Mouse (Mus musculus) kidney, embryonic 15.5 days (tissue): ENCODE results near the gene Dnhd1. TPM values are rescaled to one million over a fixed set of nuclear protein-coding genes. Genes with fewer than 3 reads are reported as not detected.

Source experiments
- ATAC-seq: fragments of 200-750 bp; cut with Nextera tagmentation; replicated peaks from 2 replicates; pipeline ENCODE4 v1.8.0; 2017; ENCODE audit warnings: moderate TSS enrichment; ENCODE audit not compliant: low FRiP score
- H3K27ac ChIP-seq: fragments of 300-500 bp; sonication (generic); 2 replicates; pipeline ENCODE4 v1.5.1; 2015; ENCODE audit warnings: mild to moderate bottlenecking, inconsistent platforms
- H3K27me3 ChIP-seq: fragments of 300-500 bp; sonication (generic); 2 replicates; pipeline ENCODE4 v1.6.1; 2015; ENCODE audit warnings: inconsistent platforms
- H3K36me3 ChIP-seq: fragments of 300-500 bp; sonication (generic); 2 replicates; pipeline ENCODE4 v1.6.1; 2015; ENCODE audit warnings: inconsistent platforms
- H3K4me1 ChIP-seq: fragments of 300-500 bp; sonication (generic); 2 replicates; pipeline ENCODE4 v1.6.1; 2015; ENCODE audit warnings: inconsistent platforms
- H3K4me2 ChIP-seq: fragments of 300-500 bp; sonication (generic); 2 replicates; pipeline ENCODE4 v1.6.1; 2015; ENCODE audit warnings: moderate library complexity, mild to moderate bottlenecking, inconsistent platforms
- H3K4me3 ChIP-seq: fragments of 300-500 bp; sonication (generic); replicated peaks from 2 replicates; pipeline ENCODE4 v1.5.1; 2015; ENCODE audit warnings: mild to moderate bottlenecking, inconsistent platforms
- H3K9ac ChIP-seq: fragments of 300-500 bp; sonication (generic); 2 replicates; pipeline ENCODE4 v1.6.1; 2015; ENCODE audit warnings: mild to moderate bottlenecking, inconsistent platforms
- H3K9me3 ChIP-seq: fragments of 300-500 bp; sonication (generic); replicated peaks from 2 replicates; pipeline ENCODE4 v1.6.1; 2016; ENCODE audit warnings: inconsistent platforms
- WGBS: fragments of 180-500 bp; shearing (Covaris S2); methylation state at CpG from one replicate; pipeline ENCODE4 v1.1.7; 2015; ENCODE audit warnings: mixed read lengths; 5-methylcytosine and 5-hydroxymethylcytosine counted together
- polyA plus RNA-seq: library from polyadenylated mRNA; unstranded; fragments of >200 nt; fragmentation: Nextera tagmentation; extraction: Ambion mirVana; gene quantifications from 2 replicates; pipeline ENCODE4 v1.2.1, GENCODE M21; 2015

Gene Dnhd1
- polyA plus RNA-seq, 1 experiment from 2014 or later, result 1.9 TPM

DNA sequence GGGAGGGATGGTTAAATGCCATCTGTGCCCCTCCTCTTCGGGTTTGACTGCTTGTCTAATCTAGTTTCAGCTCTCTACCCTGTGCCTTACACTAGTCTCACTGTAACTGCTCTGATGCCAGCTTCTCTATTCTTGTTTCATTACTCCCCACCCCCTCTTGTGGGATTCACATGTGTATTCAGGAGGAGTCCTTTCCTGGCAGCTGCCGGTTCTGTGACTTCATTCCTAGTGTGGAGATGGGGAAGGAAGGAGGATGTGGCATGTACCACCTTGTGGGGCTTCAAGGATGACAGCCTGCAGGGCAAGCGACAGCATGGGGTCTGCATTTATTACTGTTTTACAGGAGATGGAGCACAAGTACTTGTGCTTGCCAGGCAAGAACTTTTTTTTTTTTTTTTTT, 8.7 kb upstream of the Dnhd1 start:
- WGBS, result 61% methylated on average over 3 of the region's 3 CpGs
- Histone ChIP-seq H3K9ac (no peak overlapping the region; the same call in 1 of the 2 replicates), H3K27ac (peak overlapping the region; percentile 63; the same call in 1 of the 2 replicates)

DNA sequence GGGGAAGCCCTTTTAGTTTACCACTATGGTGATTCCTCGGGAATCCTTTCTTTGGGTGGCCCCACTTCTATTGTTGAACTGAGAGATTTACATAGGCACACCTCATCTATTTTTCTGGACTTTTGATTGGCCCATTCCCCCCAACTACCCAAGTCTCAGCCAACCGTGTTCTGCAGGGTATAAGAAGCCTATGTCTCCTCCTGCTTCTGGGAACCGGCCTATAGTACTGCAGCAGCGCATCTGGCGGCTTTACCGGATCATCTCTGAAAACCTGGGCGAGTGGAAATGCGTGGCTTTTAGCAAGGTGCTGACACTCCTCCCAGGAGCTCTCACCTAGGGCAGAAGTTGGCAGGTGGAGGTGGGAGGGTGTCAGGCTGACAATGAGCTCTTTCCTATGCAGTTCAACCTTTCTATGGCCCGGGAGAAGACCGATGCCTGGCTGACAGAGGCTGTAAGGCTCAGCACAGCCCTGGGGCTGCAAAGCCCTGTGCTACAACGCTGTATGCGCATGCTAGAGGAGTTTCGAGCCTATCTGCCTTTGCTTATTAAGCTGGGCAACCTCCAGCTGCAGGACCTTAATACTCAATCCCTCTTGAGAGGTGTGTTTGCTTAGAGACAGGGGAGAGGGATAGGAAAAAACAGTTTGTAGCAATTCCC, 35.0 kb downstream of the Dnhd1 start:
- no peak overlapping the region for H3K9ac ChIP-seq
- H3K4me3 ChIP-seq, result no peak overlapping the region
- no peaks in the 10 kb centered on the region for H3K27me3 ChIP-seq
- no peaks in the 10 kb centered on the region for H3K9me3 ChIP-seq
- H3K36me3 ChIP-seq, result no peaks in the 10 kb centered on the region
- no peak overlapping the region for H3K27ac ChIP-seq
- ATAC-seq, result peak; percentile 62; the same call in 1 of the 2 replicates
- WGBS, result 19% methylated on average over 13 of the region's 13 CpGs
- H3K4me2 ChIP-seq, result peak overlapping the region; percentile 41
- no peaks in the 10 kb centered on the region for H3K4me1 ChIP-seq

More for the DNA sequence above, 8.7 kb upstream of the Dnhd1 start:
- ATAC-seq, result no peak
- Histone ChIP-seq H3K4me1 (peaks cover 28% of the 10 kb centered on the region), H3K36me3 (peaks cover 43% of the 10 kb centered on the region), H3K4me2 (peak overlapping the region; percentile 91), H3K27me3 (no peaks in the 10 kb centered on the region), H3K9me3 (no peaks in the 10 kb centered on the region), H3K4me3 (peak overlapping the region; percentile 84)

DNA sequence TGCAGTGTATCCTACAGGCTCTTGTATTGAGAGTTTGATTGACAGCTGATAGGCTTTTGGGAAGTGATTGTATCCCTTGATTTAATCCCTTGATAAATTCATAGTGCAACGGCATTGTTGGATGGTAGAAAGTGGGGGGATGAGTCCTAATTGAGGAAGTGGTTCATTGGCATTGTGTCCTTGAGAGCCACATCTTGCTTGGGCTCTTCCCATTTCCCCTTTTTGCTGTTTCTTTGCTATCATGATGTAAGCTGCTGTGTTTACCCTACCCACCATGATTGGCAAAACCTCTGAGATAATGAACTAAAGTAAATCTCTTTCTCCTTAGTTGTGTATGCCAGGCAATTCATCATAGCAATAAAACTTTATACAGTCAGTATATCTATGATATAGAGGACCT, 40.2 kb downstream of the Dnhd1 start:
- Histone ChIP-seq H3K4me3 (no peak overlapping the region), H3K9ac (no peak overlapping the region), H3K9me3 (no peaks in the 10 kb centered on the region), H3K27me3 (no peaks in the 10 kb centered on the region), H3K4me1 (no peaks in the 10 kb centered on the region), H3K4me2 (no peak overlapping the region), H3K36me3 (no peaks in the 10 kb centered on the region), H3K27ac (no peak overlapping the region)
- 81% methylated on average over 1 of the region's 1 CpGs for whole genome bisulfite sequencing
- ATAC-seq, result no peak

- H3K27ac ChIP-seq, result no peak overlapping the region
- no peaks in the 10 kb centered on the region for H3K36me3 ChIP-seq
- no peak overlapping the region for H3K4me3 ChIP-seq
- H3K9ac ChIP-seq, result no peak overlapping the region
- no peaks in the 10 kb centered on the region for H3K27me3 ChIP-seq
- no peaks in the 10 kb centered on the region for H3K9me3 ChIP-seq
- H3K4me2 ChIP-seq, result no peak overlapping the region
- 80% methylated on average over 16 of the region's 16 CpGs for WGBS
- ATAC-seq, result no peak
- no peaks in the 10 kb centered on the region for H3K4me1 ChIP-seq
Measured at GRCm38 (mm10) chr7:105703184-105703583, 52.6 kb downstream of the Dnhd1 start.

GRCm38 (mm10) chr7:105703816-105704215, 53.2 kb downstream of the Dnhd1 start:
- no peaks in the 10 kb centered on the region for H3K36me3 ChIP-seq
- no peaks in the 10 kb centered on the region for H3K9me3 ChIP-seq
- ATAC-seq, result no peak
- no peak overlapping the region for H3K4me3 ChIP-seq
- no peak overlapping the region for H3K27ac ChIP-seq
- H3K27me3 ChIP-seq, result no peaks in the 10 kb centered on the region
- WGBS, result 86% methylated on average over 4 of the region's 4 CpGs
- H3K9ac ChIP-seq, result no peak overlapping the region
- no peak overlapping the region for H3K4me2 ChIP-seq
- H3K4me1 ChIP-seq, result no peaks in the 10 kb centered on the region

GRCm38 (mm10) chr7:105708733-105709132, 58.1 kb downstream of the Dnhd1 start:
- H3K9me3 ChIP-seq, result no peaks in the 10 kb centered on the region
- no peaks in the 10 kb centered on the region for H3K36me3 ChIP-seq
- H3K4me2 ChIP-seq, result no peak overlapping the region
- H3K4me1 ChIP-seq, result no peaks in the 10 kb centered on the region
- H3K27me3 ChIP-seq, result no peaks in the 10 kb centered on the region
- H3K4me3 ChIP-seq, result no peak overlapping the region
- ATAC-seq, result no peak
- no peak overlapping the region for H3K9ac ChIP-seq
- no peak overlapping the region for H3K27ac ChIP-seq
- WGBS, result 94% methylated on average over 5 of the region's 5 CpGs

DNA sequence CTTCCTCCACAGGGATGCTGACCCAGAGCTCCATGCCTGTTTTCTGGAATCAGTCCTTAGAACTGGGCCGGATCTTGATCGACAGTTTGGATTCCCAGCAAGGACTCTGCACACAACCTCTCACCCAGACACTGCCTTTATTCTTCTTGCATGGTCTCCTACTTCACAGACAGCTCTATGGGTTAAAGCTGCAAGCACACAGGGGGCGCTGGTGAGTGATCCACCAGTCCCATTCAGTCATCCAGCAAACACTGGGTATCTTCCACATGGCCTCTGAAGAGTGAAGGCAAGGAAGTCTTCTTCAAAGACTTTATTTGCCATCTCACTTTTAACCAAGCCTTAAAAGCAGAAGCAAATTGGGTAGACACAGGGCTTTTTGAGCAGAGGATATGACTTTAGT, 64.7 kb downstream of the Dnhd1 start:
- Histone ChIP-seq H3K27ac (no peak overlapping the region), H3K36me3 (no peaks in the 10 kb centered on the region), H3K4me3 (no peak overlapping the region), H3K4me2 (no peak overlapping the region), H3K4me1 (no peaks in the 10 kb centered on the region), H3K9me3 (no peaks in the 10 kb centered on the region), H3K27me3 (no peaks in the 10 kb centered on the region), H3K9ac (no peak overlapping the region)
- no peak for ATAC-seq
- 60% methylated on average over 3 of the region's 3 CpGs for WGBS

GRCm38 (mm10) chr7:105721916-105722315, 71.3 kb downstream of the Dnhd1 start:
- no peak overlapping the region for H3K4me2 ChIP-seq
- H3K27ac ChIP-seq, result no peak overlapping the region
- 65% methylated on average over 2 of the region's 2 CpGs for WGBS
- no peaks in the 10 kb centered on the region for H3K4me1 ChIP-seq
- ATAC-seq, result no peak
- H3K27me3 ChIP-seq, result no peaks in the 10 kb centered on the region
- no peaks in the 10 kb centered on the region for H3K9me3 ChIP-seq
- no peak overlapping the region for H3K9ac ChIP-seq
- no peaks in the 10 kb centered on the region for H3K36me3 ChIP-seq
- no peak overlapping the region for H3K4me3 ChIP-seq

GRCm38 (mm10) chr7:105726144-105726979, 75.7 kb downstream of the Dnhd1 start:
- ATAC-seq, result peak; percentile 71
- Histone ChIP-seq H3K4me3 (no peak overlapping the region), H3K4me2 (no peak overlapping the region), H3K9ac (no peak overlapping the region), H3K27ac (no peak overlapping the region), H3K9me3 (no peaks in the 10 kb centered on the region), H3K36me3 (peaks cover 33% of the 10 kb centered on the region), H3K4me1 (no peaks in the 10 kb centered on the region), H3K27me3 (no peaks in the 10 kb centered on the region)
- WGBS, result 82% methylated on average over 4 of the region's 4 CpGs

DNA sequence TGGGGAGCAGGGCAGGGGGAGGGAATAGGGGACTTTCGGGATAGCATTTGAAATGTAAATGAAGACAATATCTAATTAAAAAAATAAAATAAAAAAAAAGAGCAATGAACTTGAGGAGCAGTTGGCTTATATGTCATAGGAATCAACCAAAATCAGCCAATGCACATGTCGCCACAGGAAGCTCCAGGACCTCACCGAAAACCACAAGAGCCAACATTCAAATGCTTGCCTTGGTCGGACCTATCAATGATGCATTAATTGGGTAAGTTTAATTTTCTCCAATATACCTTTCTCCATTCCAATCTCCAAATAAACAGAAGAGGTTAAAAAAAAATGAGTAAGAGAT, 76.3 kb downstream of the Dnhd1 start:
- Histone ChIP-seq H3K9me3 (no peaks in the 10 kb centered on the region), H3K9ac (no peak overlapping the region), H3K4me3 (no peak overlapping the region), H3K27me3 (no peaks in the 10 kb centered on the region), H3K4me1 (no peaks in the 10 kb centered on the region), H3K36me3 (peaks cover 39% of the 10 kb centered on the region), H3K4me2 (no peak overlapping the region), H3K27ac (no peak overlapping the region)
- WGBS, result 89% methylated on average over 4 of the region's 4 CpGs
- no peak for ATAC-seq

GRCm38 (mm10) chr7:105728701-105729428, 78.2 kb downstream of the Dnhd1 start:
- Histone ChIP-seq H3K9me3 (no peaks in the 10 kb centered on the region), H3K27ac (no peak overlapping the region), H3K36me3 (peaks cover 58% of the 10 kb centered on the region), H3K4me3 (no peak overlapping the region), H3K4me2 (no peak overlapping the region), H3K9ac (no peak overlapping the region), H3K4me1 (no peaks in the 10 kb centered on the region), H3K27me3 (no peaks in the 10 kb centered on the region)
- ATAC-seq, result no peak
- WGBS, result 76% methylated on average over 6 of the region's 6 CpGs

DNA sequence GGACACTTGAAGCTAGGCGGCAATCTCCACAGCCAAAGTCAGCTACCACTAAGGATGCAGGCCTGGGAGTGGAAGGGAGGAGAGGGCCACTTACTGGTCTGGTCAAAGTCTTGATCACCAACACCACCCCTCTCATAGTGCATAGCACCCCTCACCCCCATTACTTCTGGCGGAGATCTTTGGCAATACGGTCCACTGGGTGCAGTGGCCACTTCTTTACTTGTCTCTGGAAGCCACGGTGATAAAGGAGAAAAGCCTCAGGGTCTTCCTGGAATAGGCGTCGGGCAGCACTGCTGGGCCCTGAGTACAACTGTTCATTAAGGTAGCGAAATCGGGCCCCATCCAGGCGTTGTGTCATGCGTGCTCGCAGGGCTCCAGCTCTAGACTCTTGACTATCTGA, 83.2 kb downstream of the Dnhd1 start:
- Histone ChIP-seq H3K4me1 (peaks cover 27% of the 10 kb centered on the region), H3K4me3 (no peak overlapping the region), H3K4me2 (no peak overlapping the region), H3K27ac (no peak overlapping the region), H3K27me3 (no peaks in the 10 kb centered on the region), H3K9me3 (no peaks in the 10 kb centered on the region), H3K36me3 (peaks cover 61% of the 10 kb centered on the region), H3K9ac (no peak overlapping the region)
- no peak for ATAC-seq
- WGBS, result 93% methylated on average over 11 of the region's 11 CpGs
